Mouse (Mus musculus) adrenal gland (tissue): ENCODE results near the gene Abi3bp.

Experiments
- intact Hi-C: fragments of 180-260 bp; cut with DNase I; formaldehyde crosslinking; loops from one replicate; pipeline ENCODE4 v1.15.1; 2025
- long read RNA-seq, 2 experiments: library from polyadenylated mRNA; unstranded; transcript quantifications; one replicate each; pipeline ENCODE4 v2.0.0; 2020; ENCODE audit warnings: borderline replicate concordance in 1 of 2; ENCODE audit not compliant: insufficient replicate concordance in 1 of 2

The Abi3bp gene
- long read RNA-seq, experiment 1, partial matches to known transcripts: 4 of 5 reads
- long read RNA-seq, experiment 1, other reads (novel, unspliced or antisense): 1 of 5 reads
- long read RNA-seq, experiment 2, partial matches to known transcripts: 1 of 2 reads
- long read RNA-seq, experiment 2, other reads (novel, unspliced or antisense): 1 of 2 reads

GRCm38 (mm10) chr16:56477677-56478574, at the start of gene Abi3bp:
Abi3bp (plus strand) TSS chr16:56477878.
- intact Hi-C loops: no loop called here

GRCm38 (mm10) chr16:56435293-56436185, 42.1 kb upstream of the Abi3bp start:
- intact Hi-C loops: no loop called here

GRCm38 (mm10) chr16:56440243-56440642, 37.4 kb upstream of the Abi3bp start:
- intact Hi-C loops: no loop called here

- intact Hi-C loops: no loop called here
These were observed 36.6 kb upstream of the Abi3bp start for GRCm38 (mm10) chr16:56441113-56441512.

GRCm38 (mm10) chr16:56441658-56442344, 35.9 kb upstream of the Abi3bp start:
- intact Hi-C loops: no loop called here

GRCm38 (mm10) chr16:56451482-56451881, 26.2 kb upstream of the Abi3bp start:
- intact Hi-C loops: no loop called here

GRCm38 (mm10) chr16:56451923-56452322, 25.8 kb upstream of the Abi3bp start:
- intact Hi-C loops: no loop called here

- intact Hi-C loops: no loop called here
These were observed 19.5 kb upstream of the Abi3bp start for GRCm38 (mm10) chr16:56458052-56458754.

GRCm38 (mm10) chr16:56473160-56473559, 4.5 kb upstream of the Abi3bp start:
- intact Hi-C loops: no loop called here

GRCm38 (mm10) chr16:56475676-56476075, 2.0 kb upstream of the Abi3bp start:
- intact Hi-C loops: no loop called here

- intact Hi-C loops: no loop called here
These were observed 1.0 kb downstream of the Abi3bp start for GRCm38 (mm10) chr16:56478575-56479191.

- intact Hi-C loops: no loop called here
These were observed 5.8 kb downstream of the Abi3bp start for GRCm38 (mm10) chr16:56483466-56483865.

- intact Hi-C loops: no loop called here
These were observed 8.8 kb downstream of the Abi3bp start for GRCm38 (mm10) chr16:56486461-56486860.

- intact Hi-C loops: no loop called here
These were observed 13.2 kb downstream of the Abi3bp start for GRCm38 (mm10) chr16:56490861-56491260.

GRCm38 (mm10) chr16:56495266-56495665, 17.6 kb downstream of the Abi3bp start:
- intact Hi-C loops: no loop called here

GRCm38 (mm10) chr16:56496743-56497142, 19.1 kb downstream of the Abi3bp start:
- intact Hi-C loops: no loop called here

- intact Hi-C loops: no loop called here
These were observed 21.0 kb downstream of the Abi3bp start for GRCm38 (mm10) chr16:56498680-56499079.

- intact Hi-C loops: no loop called here
These were observed 22.8 kb downstream of the Abi3bp start for GRCm38 (mm10) chr16:56500441-56500840.

- intact Hi-C loops: no loop called here
These were observed 23.4 kb downstream of the Abi3bp start for GRCm38 (mm10) chr16:56501101-56501500.

- intact Hi-C loops: no loop called here
These were observed 23.8 kb downstream of the Abi3bp start for GRCm38 (mm10) chr16:56501513-56501912.
